Mouse (Mus musculus): Measurements from ENCODE around the gene Cabcoco1. TPM values are rescaled to one million over a fixed set of nuclear protein-coding genes. Genes with fewer than 3 reads are reported as not detected.

Cabcoco1 gene
- 4.8 and 5.5 TPM in 2 replicates for total RNA-seq (2017)

DNA sequence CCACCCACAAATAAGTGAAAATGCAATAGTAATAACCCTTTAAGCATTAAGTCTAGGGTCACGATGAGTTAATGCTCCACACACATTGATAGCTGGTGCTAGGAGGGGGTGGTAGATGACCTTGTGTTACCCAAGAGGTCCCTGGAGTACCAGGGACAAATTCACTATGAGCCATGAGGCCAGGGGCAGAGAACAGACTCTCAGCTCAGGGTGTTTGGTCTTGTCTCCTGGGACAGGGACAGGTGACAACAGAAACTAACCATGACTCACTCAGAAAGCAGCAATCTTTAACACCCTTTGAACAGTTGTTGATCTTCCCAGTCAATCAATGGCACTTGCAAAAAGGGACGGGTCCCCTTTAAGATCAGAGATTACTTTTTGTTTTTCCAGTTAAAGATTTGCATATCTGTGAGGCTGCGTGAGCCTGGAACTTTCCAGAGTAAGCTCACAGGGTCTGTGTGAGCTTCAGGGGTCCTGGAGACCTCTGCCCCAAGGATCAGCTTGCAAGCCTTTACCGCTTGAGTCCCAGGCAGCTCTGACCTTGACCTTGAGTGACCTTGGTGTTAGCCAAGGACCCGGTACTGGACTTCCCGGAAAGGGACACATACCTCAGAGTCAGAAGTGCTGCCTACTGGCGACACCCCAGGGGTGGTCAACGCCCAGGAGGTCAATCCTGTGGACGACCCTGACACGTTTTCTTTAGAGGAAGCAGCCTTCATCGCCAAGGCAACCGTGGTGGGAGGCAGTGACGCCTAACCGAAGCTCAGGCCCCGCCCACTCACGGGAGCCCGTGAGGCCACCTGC, at the start of gene Cabcoco1:
Gene Cabcoco1 (minus strand): TSS at position 758 of the 804 bp plus-strand sequence.
- peak; percentile 97 for ATAC-seq (replicated peaks; ENCODE audit: low read depth, poor library complexity, severe bottlenecking)

DNA sequence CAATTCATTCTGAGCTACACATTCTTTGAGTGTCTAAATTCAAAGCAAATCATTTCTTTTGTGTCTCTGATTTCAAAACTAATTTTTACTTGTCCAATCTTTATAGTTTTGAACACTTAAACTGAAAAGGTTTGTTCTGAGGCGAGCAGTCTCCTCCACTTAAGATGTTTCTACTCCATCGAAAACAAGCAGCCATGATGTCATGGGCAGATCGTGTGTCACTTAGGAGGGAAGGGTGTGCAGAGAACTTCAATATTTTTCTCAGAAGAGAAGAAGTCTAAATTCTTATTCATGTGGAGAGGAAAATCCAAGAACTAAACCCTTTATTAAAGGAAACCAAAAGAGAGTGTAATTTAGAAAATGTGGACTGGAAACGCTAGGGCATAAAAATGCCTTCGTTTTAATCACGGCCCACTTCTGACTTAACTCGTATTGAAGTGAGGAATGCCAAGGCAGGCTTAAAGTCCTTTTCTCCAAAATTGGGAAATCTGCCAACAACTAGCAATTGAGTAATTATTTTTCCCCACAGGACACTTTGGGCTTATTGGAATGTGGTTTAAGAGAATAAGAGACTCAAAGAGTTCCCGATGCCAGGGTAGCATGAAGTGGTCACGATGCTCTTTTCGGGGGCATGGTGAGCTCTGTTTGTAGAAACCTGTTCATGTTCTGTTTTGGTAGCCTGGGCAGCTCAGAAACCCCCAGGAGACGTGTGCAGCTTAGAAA, 48.0 kb upstream of the Cabcoco1 start:
- no peak for ATAC-seq (replicated peaks; ENCODE audit: low read depth, poor library complexity, severe bottlenecking)

DNA sequence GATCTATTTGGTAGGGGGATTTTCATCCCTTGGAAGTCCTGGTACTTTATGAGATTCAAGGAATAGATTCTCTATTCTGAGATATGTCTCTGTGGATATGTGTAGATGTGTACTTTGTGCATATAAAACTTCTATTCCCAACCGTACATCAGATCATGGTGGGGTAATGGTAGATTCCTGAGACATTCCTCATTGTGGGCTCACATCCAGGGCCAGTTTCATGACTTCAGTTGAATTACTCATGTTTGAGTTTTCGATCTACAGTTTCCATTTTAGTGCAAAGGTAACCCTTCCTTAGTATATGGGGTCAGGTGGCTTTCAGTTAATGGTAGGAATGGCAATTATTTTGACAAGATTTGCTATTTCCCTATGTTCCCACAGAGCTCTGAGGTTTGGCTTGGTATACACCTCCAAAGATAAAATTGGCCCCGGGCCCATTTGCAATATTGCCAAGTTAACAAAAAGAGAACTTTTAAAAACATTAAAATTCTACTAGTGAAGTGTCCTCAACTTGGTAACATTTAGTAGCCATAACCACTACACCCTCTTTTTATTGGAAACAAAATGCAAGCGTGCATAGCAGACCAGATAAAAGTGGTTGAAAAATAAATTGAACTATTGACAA, 45.8 kb upstream of the Cabcoco1 start:
- ATAC-seq (replicated peaks; ENCODE audit: low read depth, poor library complexity, severe bottlenecking), result no peak

DNA sequence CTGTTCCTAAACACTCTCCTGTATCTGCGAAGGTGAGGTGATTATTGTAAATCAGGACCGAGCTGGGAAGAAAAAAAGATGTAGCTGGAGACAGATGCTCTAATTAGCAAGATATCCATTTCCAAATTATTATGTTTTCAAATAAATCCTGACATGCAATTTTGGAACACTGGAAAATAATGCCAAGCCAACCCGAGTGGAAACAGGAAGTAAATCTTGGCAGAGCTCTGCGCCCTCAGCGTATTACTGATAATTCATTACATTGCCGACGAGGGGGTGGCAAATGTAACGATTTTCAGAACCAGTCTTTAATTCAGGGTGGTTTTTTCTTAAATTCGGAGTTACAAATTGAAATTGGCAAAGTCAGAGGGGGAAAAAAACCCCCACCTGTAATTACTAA, 35.6 kb upstream of the Cabcoco1 start:
- ATAC-seq (replicated peaks; ENCODE audit: low read depth, poor library complexity, severe bottlenecking), result no peak

DNA sequence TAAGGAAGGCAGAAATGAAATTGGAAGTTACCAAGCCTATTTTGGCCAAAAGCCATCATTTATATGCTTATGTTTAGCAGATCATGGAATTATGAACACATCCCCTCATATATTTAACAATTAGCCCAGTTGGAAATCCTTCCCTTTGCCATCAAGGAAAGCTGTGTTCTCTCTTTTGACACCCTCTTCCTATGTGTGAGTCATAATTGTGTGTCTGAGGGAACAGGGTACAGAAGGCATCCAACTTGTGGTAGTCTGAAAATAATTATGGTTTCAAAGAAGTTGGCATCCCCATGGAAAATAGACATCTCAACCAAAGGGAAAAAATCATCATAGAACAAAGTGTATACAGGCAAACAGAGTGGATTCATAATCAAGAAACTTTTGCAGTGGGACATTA, 26.5 kb upstream of the Cabcoco1 start:
- ATAC-seq (replicated peaks; ENCODE audit: low read depth, poor library complexity, severe bottlenecking), result no peak

DNA sequence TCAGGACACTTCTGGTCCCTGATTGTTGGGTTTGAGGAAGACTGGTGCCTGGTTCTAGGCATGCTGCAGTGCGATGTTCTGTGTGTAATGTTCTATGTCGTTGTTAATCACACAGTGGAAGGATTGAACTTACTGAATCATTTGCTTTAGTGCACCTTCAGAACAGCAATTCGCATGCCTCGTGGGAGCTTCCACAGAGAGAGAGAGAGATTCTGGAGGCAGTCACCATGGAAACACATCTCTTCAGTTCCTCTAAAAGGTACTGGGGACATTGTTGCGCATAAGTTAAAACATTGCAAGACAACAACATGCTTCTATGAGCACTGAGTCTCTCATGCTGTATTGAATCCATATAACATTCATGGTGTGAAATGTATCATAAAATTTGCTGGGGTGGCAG, 20.6 kb upstream of the Cabcoco1 start:
- ATAC-seq (replicated peaks; ENCODE audit: low read depth, poor library complexity, severe bottlenecking), result no peak

DNA sequence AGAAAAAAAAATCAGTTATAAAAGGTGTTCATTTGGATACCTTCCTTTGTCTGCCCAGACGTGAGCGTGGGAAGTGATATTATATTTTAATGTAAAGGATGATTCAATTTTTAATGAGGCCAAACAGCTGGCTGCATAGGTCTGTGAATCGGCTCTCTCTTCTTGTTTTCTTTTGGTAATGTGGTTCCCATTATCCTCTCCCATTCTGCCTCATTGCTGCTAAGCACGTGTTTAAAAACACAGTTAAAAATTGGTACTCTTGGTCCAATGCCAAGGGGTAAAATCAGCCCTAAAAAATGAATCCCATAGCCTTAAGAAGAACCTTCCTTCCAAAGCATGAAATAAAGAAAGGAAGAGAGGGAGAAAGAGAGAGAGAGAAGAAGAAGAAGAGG, 17.1 kb upstream of the Cabcoco1 start:
- no peak for ATAC-seq (replicated peaks; ENCODE audit: low read depth, poor library complexity, severe bottlenecking)

DNA sequence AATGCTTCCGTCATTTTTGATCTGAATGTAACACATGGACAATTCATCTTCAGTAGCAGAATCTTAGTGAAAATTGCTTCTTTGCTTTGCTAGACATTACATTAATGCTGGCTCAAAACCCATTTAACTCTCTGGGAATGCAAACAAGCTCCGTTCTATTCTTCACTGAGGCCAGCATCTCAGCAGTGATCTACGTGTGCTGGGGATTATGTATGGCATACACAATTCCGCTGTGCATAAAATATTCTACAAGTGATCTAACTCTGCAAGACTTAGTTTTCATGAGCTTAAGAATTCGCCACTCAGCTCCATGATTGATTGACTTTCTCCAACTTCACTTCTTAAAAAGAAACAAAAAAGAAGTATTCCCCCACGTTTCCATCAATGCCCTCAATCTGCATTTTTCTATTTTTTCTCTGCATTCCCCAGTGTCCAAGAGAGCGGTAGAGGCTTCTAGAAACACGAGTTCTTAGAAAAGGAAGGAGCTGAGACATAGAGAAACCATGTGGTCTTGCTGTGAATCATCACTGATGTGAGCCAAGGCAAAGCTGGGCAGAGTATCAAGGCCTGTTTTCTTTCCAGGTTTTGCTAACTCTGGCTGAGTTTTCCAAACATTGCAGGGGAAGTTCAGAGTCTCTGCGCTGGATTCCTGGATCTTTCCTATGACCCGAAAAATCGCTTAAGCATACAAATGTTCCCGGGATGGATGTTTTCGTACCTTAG, 16.6 kb upstream of the Cabcoco1 start:
- no peak for ATAC-seq (replicated peaks; ENCODE audit: low read depth, poor library complexity, severe bottlenecking)

DNA sequence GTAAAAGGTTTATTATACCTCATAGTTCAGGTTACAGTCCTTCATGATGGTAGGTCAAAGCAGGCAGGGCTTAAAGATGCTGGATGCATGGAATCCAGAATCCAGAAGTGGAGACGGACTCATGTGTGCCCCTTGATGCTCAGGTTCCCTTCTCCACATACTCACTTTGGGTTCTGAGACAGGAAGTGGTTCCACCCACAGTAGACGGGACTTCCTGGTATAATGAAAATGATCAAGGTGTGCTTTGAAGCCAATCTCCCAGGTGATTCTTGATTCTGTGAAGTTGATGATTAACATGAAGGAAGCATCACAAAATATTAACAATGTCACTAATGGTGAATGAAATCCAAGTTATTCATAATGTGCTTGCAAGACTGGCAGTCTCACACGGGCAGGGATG, 12.0 kb upstream of the Cabcoco1 start:
- ATAC-seq (replicated peaks; ENCODE audit: low read depth, poor library complexity, severe bottlenecking), result no peak

DNA sequence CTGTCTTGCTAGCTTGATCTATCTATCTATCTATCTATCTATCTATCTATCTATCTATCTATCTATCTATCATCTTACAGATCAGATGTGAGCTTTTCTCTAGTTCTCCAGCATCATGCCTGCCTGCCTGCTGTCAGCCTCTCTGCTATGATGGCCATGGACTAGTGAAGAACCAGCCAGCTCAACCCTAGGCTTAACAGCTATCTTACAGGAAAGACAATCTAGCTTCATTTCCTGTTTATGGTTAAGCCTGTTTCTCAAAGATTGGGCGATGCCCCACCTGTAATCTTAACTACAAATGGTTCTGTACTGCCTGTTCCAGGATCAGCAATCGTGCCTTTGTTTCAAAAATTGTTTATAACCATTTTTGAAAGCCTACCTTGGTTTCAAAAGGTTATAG, 10.9 kb upstream of the Cabcoco1 start:
- ATAC-seq (replicated peaks; ENCODE audit: low read depth, poor library complexity, severe bottlenecking), result peak; percentile 94

DNA sequence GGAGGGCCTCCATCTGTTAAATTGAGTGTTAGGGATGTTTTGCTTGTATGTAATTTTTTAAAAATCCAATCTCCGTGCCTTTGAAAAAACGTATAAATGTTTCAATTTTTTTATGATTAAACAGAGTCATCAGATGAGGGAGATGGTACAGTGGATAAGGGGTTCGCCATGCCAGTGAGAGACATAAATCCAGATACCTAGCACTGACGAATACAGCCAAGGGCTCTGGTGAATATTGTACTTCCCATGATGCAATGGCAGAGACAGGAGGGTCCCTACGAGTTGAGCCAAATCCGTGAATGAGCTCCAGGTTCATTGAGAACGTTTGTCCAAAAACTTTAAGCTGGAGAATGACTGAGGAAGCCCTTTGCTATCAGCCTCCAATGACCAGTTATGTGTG, 9.6 kb upstream of the Cabcoco1 start:
- no peak for ATAC-seq (replicated peaks; ENCODE audit: low read depth, poor library complexity, severe bottlenecking)

DNA sequence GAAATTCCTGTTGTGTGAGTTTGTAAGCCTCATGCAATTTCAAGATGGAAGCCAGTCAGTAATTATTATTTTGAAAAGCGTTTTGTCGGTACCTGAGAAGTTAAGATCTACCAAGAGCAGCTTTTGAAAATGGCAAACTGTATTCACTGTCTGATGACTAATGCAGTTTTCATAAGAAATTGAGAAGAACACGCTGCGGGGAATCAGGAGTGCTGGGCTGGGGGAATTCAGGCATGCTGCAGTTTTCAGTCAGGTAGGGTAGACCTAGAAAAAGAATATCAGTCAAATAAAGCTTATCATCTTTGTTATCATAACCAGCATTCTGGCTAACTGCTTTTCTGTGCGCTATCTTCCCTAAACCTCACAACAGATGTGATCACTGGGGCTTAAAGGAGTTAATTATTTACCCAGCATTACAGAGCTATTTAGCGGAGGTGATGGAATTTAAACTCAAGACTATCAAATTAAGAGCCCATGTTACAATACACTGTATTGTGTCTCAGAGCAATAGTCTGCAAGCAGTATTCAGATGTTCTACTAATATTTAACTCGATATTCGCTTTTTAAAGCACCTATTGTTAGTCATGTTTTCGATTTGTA, 9.1 kb upstream of the Cabcoco1 start:
- ATAC-seq (replicated peaks; ENCODE audit: low read depth, poor library complexity, severe bottlenecking), result no peak

DNA sequence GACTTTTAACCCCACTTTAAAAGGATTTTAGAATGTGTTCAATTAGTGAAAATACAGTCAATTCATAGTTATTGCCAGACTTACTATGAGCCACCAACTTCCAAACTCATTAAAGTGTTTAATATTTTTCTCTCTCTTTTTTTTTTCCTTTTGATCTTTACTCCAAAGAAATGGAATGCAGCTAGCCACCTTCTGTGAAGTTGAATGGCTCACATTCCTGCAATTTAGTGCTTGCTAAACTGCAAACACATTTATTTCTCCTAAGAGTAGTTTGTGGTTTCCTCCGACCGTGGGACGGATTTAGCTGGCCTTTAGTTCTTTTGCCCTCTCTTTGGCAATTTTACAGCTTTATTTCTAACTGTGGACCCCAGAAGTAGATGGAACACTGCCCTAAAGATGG, 1.4 kb upstream of the Cabcoco1 start:
- ATAC-seq (replicated peaks; ENCODE audit: low read depth, poor library complexity, severe bottlenecking), result no peak

DNA sequence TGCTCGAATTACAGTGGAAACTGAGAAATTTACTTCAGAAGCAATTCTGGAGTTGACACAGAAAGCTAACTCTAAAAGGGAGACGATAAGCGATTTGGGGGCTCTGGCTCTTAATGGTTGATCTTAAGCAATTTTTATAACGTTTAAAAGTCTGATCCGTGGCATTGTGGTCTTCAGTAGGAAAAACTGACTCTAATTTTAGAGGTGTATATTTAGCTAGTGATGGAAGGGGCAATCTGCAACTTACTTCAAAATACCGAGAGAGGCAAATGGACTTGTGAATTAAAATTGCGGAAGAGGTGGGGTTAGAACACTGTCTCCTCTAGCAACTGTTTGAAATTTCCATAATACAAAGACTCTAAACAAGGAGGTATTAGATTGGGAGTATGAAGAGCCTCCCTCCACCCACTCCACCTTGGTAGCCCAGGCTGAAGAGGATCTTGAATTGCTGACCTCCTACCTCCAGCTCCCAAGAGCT, 286 bp upstream of the Cabcoco1 start:
- peak; percentile 48 for ATAC-seq (replicated peaks; ENCODE audit: low read depth, poor library complexity, severe bottlenecking)

DNA sequence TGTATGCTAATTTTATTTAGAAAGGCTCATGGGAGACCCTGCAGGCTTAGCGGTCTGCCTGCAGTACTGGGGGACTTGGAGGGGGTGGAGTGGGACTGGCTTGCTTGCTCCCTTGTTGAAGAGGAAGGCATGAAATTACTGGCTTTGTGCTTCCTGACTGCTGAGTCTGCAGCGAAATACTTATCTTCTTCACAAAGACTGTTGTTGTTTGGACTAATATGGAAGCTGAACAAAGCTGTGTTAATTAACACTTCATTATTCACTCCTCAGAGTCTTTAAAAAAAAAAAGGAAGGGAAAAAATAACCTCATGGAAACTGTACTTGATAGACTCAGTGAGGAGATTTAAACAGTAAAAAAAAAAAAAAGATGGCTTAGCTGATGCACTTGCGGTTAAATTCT, 1.1 kb downstream of the Cabcoco1 start:
- no peak for ATAC-seq (replicated peaks; ENCODE audit: low read depth, poor library complexity, severe bottlenecking)

DNA sequence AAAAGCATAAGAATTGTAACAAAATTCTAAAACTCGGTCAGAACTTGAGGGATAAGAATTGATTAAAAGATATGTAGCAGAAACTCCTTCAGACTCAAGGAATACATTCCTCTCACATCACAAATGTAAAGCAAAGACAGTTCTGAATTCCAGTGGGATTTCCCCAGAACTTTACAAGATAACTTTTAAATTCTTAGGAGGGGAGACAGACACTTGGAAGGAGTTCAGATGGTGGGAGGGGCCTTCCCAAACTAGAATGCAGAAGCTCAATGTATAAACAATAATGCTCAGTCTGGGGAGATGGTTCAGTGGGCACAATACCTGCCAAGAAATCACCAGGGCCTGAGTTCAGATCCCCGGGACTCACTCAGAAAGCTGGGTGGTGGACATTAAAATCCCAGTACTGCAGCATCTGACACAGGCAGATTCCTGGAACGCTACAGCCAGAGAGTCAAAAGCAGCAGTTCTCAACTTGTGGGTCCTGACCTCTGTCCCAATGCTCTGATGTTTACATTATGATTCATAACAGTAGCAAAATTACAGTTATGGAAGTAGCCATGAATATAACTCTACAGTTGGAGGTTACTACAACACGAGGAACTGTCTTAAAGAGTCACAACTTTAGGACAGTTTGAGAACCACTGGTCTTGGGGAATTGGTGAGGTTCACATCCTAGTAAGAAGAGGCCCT, 4.3 kb downstream of the Cabcoco1 start:
- no peak for ATAC-seq (replicated peaks; ENCODE audit: low read depth, poor library complexity, severe bottlenecking)

DNA sequence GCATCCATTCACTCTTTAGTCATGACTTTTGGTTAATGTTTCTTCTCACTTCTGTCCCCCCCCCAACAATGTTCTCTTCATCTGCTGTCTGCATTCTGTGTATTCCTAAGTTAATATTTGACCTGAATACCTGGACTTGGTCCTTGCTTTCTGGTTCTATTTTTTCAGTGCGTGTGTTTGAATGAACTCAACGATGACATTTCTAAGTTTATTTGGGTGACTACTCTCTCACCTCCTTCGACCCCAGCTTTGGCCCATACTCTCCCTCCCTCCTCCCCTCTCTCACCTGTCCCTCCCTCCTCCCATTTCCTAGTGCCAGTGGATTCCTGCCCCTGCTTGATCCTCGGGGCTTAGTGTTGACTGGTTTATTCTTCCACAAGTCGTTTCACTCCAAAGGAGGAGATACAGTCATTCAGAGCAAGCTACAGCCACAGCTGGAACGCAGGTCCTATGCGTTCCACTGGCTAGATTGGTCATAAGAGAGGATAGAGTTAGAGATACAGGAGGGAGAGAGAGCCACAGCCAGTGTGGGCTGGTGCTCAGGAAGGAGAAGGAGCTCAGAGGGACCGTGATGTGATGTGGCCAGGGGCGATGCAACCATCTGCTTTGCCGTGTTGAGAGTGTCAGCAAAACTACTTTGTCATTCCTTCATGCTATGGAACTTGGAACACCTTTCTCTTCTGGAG, 12.2 kb downstream of the Cabcoco1 start:
- no peak for ATAC-seq (replicated peaks; ENCODE audit: low read depth, poor library complexity, severe bottlenecking)

DNA sequence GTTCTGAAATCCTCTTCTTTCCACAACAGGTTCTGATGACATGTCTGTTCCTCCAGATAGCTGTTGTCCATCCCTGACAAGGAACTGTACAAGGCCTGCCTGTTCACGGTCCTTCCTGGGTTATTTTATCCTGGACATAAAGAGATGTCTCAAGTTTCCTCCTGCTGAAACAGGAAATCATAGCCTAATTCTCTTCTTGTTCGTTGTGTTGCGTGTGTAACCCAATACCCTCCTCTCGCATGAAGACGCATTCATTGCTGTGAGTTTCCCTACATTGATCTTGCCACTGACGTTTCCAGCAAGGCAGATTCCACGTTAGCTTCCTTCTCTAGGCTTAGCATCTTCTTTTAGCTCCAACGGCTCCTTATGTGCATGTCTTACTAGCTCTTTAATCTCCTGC, 12.7 kb downstream of the Cabcoco1 start:
- ATAC-seq (replicated peaks; ENCODE audit: low read depth, poor library complexity, severe bottlenecking), result no peak

DNA sequence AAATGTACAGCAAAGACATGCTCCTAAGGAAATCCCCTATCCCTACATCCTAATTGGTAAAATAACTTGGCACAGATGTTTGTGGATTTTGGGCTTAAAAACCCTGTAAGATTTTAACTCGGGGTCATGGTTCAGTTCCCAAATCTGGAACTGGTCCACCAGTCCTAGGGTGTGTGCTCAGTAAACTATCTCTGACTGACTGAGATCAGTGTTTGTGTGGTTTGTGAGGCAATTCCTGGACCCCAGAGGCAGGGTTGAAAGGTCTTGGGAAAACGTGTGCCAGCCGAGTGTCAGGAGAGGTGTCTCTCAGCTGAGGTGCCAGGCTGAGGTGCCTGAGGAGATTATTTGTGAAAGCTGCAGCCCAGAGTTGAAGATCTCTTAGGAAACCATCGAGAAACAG, 19.6 kb downstream of the Cabcoco1 start:
- no peak for ATAC-seq (replicated peaks; ENCODE audit: low read depth, poor library complexity, severe bottlenecking)
